Mouse (Mus musculus): ENCODE measurements around the gene Cers6. TPM values are rescaled to one million over a fixed set of nuclear protein-coding genes. Genes with fewer than 3 reads are reported as not detected.

Cers6 gene
- polyA plus RNA-seq, 1 experiment: 10.3 TPM

DNA sequence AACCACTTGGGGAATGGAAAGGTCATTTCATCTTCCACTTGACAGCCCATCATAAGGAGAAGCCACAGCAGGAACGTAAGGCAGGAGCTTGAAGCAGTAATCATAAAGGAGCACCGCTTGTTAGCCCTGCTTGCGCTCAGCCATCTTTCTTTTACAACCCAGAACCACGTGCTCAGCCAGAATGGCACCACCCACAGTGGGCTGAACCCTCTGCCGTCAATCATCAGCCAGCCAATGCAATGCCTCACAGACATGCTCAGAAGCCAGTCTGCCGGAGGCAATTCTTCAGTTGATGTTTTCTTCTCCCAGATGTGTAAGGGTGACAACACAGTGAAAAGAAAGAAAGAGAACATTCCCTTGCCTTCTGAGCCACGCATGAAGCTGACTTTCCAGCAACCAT lies 267.1 kb downstream of the Cers6 start:
- no peaks in the 10 kb centered on the region for H3K79me2 ChIP-seq (ENCODE audit: control insufficient read depth, insufficient read depth)
- no peaks in the 10 kb centered on the region for H3K27me3 ChIP-seq (ENCODE audit: control insufficient read depth, insufficient read depth, insufficient read length)
- H3K36me3 ChIP-seq (ENCODE audit: control insufficient read depth, insufficient read depth): no peaks in the 10 kb centered on the region
- H3K4me3 ChIP-seq (ENCODE audit: insufficient read depth, poor library complexity, severe bottlenecking): no peak overlapping the region
- TF ChIP-seq FOSL1 (IDR thresholded peaks at IDR 0.05; ENCODE audit: insufficient read depth, low read length, poor library complexity, severe bottlenecking) (no peak), MAX (IDR thresholded peaks at IDR 0.05) (no peak), MYOG (IDR thresholded peaks at IDR 0.05; ENCODE audit: control insufficient read depth, extremely low read depth, insufficient read length) (no peak), MYOD1 (IDR thresholded peaks at IDR 0.05; ENCODE audit: control insufficient read depth, insufficient read length, low read depth) (no peak), USF1 (IDR thresholded peaks at IDR 0.05; ENCODE audit: low read depth) (no peak), CTCF (IDR thresholded peaks at IDR 0.05; ENCODE audit: control insufficient read depth, insufficient read depth, insufficient read length) (no peak), CEBPB (IDR thresholded peaks at IDR 0.05; ENCODE audit: low read depth) (no peak)
- no peaks in the 10 kb centered on the region for H3K79me3 ChIP-seq (ENCODE audit: low read depth)
- no peak overlapping the region for H3ac ChIP-seq (ENCODE audit: control insufficient read depth, insufficient read length, low read depth)

DNA sequence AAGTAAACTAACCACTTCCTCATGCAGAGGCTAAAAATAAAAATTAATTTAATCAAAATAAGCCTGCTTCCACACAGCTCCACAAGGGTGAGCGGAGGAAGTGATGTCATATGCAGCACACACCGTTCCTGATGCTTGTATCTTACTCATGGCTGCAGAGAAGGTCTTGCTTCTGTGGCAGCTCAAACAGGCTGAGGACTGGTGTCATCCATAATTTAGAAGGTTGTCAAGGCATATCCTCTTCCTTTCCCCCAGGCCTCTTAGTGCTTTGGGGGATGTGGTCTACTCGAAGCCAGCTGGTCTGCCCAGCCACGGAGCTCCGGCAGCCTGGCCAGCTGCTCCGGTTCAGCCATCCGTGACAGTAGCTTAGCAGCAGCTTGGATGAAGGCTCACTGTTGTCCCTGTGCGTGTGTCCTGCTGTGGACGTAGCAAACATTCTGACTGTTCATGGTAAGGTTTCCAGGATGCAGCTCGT lies 267.7 kb downstream of the Cers6 start:
- H3K27me3 ChIP-seq (ENCODE audit: control insufficient read depth, insufficient read depth, insufficient read length): no peaks in the 10 kb centered on the region
- TF ChIP-seq FOSL1 (IDR thresholded peaks at IDR 0.05; ENCODE audit: insufficient read depth, low read length, poor library complexity, severe bottlenecking) (no peak), MYOD1 (IDR thresholded peaks at IDR 0.05; ENCODE audit: control insufficient read depth, insufficient read length, low read depth) (no peak), CTCF (IDR thresholded peaks at IDR 0.05; ENCODE audit: control insufficient read depth, insufficient read depth, insufficient read length) (no peak), USF1 (IDR thresholded peaks at IDR 0.05; ENCODE audit: low read depth) (no peak), MYOG (IDR thresholded peaks at IDR 0.05; ENCODE audit: control insufficient read depth, extremely low read depth, insufficient read length) (no peak), CEBPB (IDR thresholded peaks at IDR 0.05; ENCODE audit: low read depth) (no peak), MAX (IDR thresholded peaks at IDR 0.05) (no peak)
- H3K4me3 ChIP-seq (ENCODE audit: insufficient read depth, poor library complexity, severe bottlenecking): no peak overlapping the region
- no peaks in the 10 kb centered on the region for H3K79me3 ChIP-seq (ENCODE audit: low read depth)
- H3K36me3 ChIP-seq (ENCODE audit: control insufficient read depth, insufficient read depth): no peaks in the 10 kb centered on the region
- no peak overlapping the region for H3ac ChIP-seq (ENCODE audit: control insufficient read depth, insufficient read length, low read depth)
- no peaks in the 10 kb centered on the region for H3K79me2 ChIP-seq (ENCODE audit: control insufficient read depth, insufficient read depth)

GRCm38 (mm10) chr2:69129425-69130210 lies 268.4 kb downstream of the Cers6 start:
- Histone ChIP-seq H3K79me2 (ENCODE audit: control insufficient read depth, insufficient read depth) (no peaks in the 10 kb centered on the region), H3K27me3 (ENCODE audit: control insufficient read depth, insufficient read depth, insufficient read length) (no peaks in the 10 kb centered on the region), H3ac (ENCODE audit: control insufficient read depth, insufficient read length, low read depth) (no peak overlapping the region), H3K4me3 (ENCODE audit: insufficient read depth, poor library complexity, severe bottlenecking) (no peak overlapping the region), H3K79me3 (ENCODE audit: low read depth) (no peaks in the 10 kb centered on the region), H3K36me3 (ENCODE audit: control insufficient read depth, insufficient read depth) (no peaks in the 10 kb centered on the region)
- no peak for TF ChIP-seq MYOD1 (IDR thresholded peaks at IDR 0.05; ENCODE audit: control insufficient read depth, insufficient read length, low read depth)
- TF ChIP-seq CEBPB (IDR thresholded peaks at IDR 0.05; ENCODE audit: low read depth): no peak
- TF ChIP-seq MYOG (IDR thresholded peaks at IDR 0.05; ENCODE audit: control insufficient read depth, extremely low read depth, insufficient read length): no peak
- TF ChIP-seq FOSL1 (IDR thresholded peaks at IDR 0.05; ENCODE audit: insufficient read depth, low read length, poor library complexity, severe bottlenecking): no peak
- TF ChIP-seq CTCF (IDR thresholded peaks at IDR 0.05; ENCODE audit: control insufficient read depth, insufficient read depth, insufficient read length): no peak
- TF ChIP-seq USF1 (IDR thresholded peaks at IDR 0.05; ENCODE audit: low read depth): no peak
- no peak for TF ChIP-seq MAX (IDR thresholded peaks at IDR 0.05)

DNA sequence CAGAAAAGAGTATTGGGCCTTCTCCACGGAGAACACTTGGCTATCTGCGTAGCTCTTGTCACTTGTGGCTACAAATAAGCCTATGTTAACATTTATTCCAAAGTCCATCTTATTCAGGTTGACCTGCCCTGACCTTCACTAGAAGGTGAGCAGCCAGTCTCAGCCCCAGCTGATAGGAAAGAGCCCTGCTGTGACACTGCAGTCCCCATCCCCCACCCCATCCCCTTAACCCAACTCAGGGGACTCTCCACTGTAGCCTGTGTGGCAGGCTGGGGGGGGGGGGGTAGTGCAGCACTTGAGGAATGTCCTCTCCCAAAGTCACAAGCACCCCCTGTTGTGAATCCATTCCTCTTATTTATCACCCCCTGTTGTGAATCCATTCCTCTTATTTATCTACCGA lies 270.8 kb downstream of the Cers6 start:
- H3K79me3 ChIP-seq (ENCODE audit: low read depth): no peaks in the 10 kb centered on the region
- no peaks in the 10 kb centered on the region for H3K79me2 ChIP-seq (ENCODE audit: control insufficient read depth, insufficient read depth)
- TF ChIP-seq MYOD1 (IDR thresholded peaks at IDR 0.05; ENCODE audit: control insufficient read depth, insufficient read length, low read depth) (no peak), CEBPB (IDR thresholded peaks at IDR 0.05; ENCODE audit: low read depth) (no peak), FOSL1 (IDR thresholded peaks at IDR 0.05; ENCODE audit: insufficient read depth, low read length, poor library complexity, severe bottlenecking) (no peak), CTCF (IDR thresholded peaks at IDR 0.05; ENCODE audit: control insufficient read depth, insufficient read depth, insufficient read length) (no peak), MAX (IDR thresholded peaks at IDR 0.05) (no peak), MYOG (IDR thresholded peaks at IDR 0.05; ENCODE audit: control insufficient read depth, extremely low read depth, insufficient read length) (no peak), USF1 (IDR thresholded peaks at IDR 0.05; ENCODE audit: low read depth) (no peak)
- H3ac ChIP-seq (ENCODE audit: control insufficient read depth, insufficient read length, low read depth): no peak overlapping the region
- no peaks in the 10 kb centered on the region for H3K36me3 ChIP-seq (ENCODE audit: control insufficient read depth, insufficient read depth)
- H3K4me3 ChIP-seq (ENCODE audit: insufficient read depth, poor library complexity, severe bottlenecking): no peak overlapping the region
- H3K27me3 ChIP-seq (ENCODE audit: control insufficient read depth, insufficient read depth, insufficient read length): no peaks in the 10 kb centered on the region

GRCm38 (mm10) chr2:69132488-69133040 lies 271.3 kb downstream of the Cers6 start:
- Histone ChIP-seq H3K79me3 (ENCODE audit: low read depth) (no peaks in the 10 kb centered on the region), H3K79me2 (ENCODE audit: control insufficient read depth, insufficient read depth) (no peaks in the 10 kb centered on the region)

More at GRCm38 (mm10) chr2:69132488-69133040, 271.3 kb downstream of the Cers6 start:
- Histone ChIP-seq H3K27me3 (ENCODE audit: control insufficient read depth, insufficient read depth, insufficient read length) (no peaks in the 10 kb centered on the region), H3ac (ENCODE audit: control insufficient read depth, insufficient read length, low read depth) (no peak overlapping the region), H3K36me3 (ENCODE audit: control insufficient read depth, insufficient read depth) (no peaks in the 10 kb centered on the region), H3K4me3 (ENCODE audit: insufficient read depth, poor library complexity, severe bottlenecking) (no peak overlapping the region)
- TF ChIP-seq MYOG (IDR thresholded peaks at IDR 0.05; ENCODE audit: control insufficient read depth, extremely low read depth, insufficient read length): no peak
- TF ChIP-seq MYOD1 (IDR thresholded peaks at IDR 0.05; ENCODE audit: control insufficient read depth, insufficient read length, low read depth): no peak
- TF ChIP-seq CTCF (IDR thresholded peaks at IDR 0.05; ENCODE audit: control insufficient read depth, insufficient read depth, insufficient read length): no peak
- TF ChIP-seq FOSL1 (IDR thresholded peaks at IDR 0.05; ENCODE audit: insufficient read depth, low read length, poor library complexity, severe bottlenecking): no peak
- no peak for TF ChIP-seq CEBPB (IDR thresholded peaks at IDR 0.05; ENCODE audit: low read depth)
- TF ChIP-seq MAX (IDR thresholded peaks at IDR 0.05): no peak
- TF ChIP-seq USF1 (IDR thresholded peaks at IDR 0.05; ENCODE audit: low read depth): no peak
